Mouse (Mus musculus): Measurements from ENCODE around the gene Ninj1. TPM values are rescaled to one million over a fixed set of nuclear protein-coding genes. Genes with fewer than 3 reads are reported as not detected.

Gene Ninj1
- 47.1 and 50.5 TPM in 2 replicates for polyA plus RNA-seq (2015; fragmentation: Nextera tagmentation; extraction: Ambion mirVana)

GRCm38 (mm10) chr13:49187288-49188218 is at the start of gene Ninj1:
Gene Ninj1 (plus strand): TSS chr13:49187485.
- peak within 1 kb of the TSS; percentile 99 for H3K4me2 ChIP-seq (replicated peaks)
- peak within 1 kb of the TSS; percentile 75 for H3K4me3 ChIP-seq
- H3K4me1 ChIP-seq = peaks cover 60% of the 10 kb centered on the region
- H3K36me3 ChIP-seq = no peaks in the 10 kb centered on the region
- under 1% methylated on average over 78 of the region's 87 CpGs for WGBS
- no peaks in the 10 kb centered on the region for H3K9me3 ChIP-seq
- peak; percentile 93 for ATAC-seq (ENCODE audit: low FRiP score, low read depth)
- H3K27me3 ChIP-seq = no peaks in the 10 kb centered on the region
- peak within 1 kb of the TSS; percentile 80 for H3K9ac ChIP-seq
- peak within 1 kb of the TSS; percentile 55 for H3K27ac ChIP-seq

DNA sequence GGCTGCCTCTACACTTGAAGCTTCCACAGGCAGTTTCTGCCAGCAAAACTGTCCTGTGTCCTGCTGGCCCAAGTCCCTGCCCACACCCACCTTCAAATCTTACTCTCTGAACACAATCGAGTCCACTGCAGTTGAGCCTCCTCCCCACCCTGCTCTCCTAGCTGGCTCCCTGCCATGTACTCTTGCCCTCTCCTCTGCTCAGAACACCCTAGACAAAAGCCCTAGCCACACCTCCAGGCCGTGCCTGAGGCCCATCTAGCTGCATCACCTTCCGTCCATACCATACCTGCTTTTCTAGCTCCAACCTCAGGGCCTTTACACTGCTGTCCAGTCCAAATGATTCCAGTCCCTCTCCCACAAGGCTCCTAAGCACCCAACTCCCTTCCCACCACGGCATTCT is 46.7 kb upstream of the Ninj1 start:
- Histone ChIP-seq H3K36me3 (no peaks in the 10 kb centered on the region), H3K9ac (0 out of 2 replicates have a peak overlapping the region, but pooled peaks have one; percentile 8), H3K9me3 (no peaks in the 10 kb centered on the region), H3K4me3 (no peak overlapping the region), H3K4me2 (replicated peaks) (no peak overlapping the region), H3K4me1 (peaks cover 16% of the 10 kb centered on the region), H3K27me3 (peaks cover 25% of the 10 kb centered on the region), H3K27ac (no peak overlapping the region)
- ATAC-seq (ENCODE audit: low FRiP score, low read depth) = no peak
- WGBS = 72% methylated on average over 4 of the region's 4 CpGs

GRCm38 (mm10) chr13:49142396-49142795 is 44.9 kb upstream of the Ninj1 start:
- Histone ChIP-seq H3K4me3 (no peak overlapping the region), H3K9ac (no peak overlapping the region), H3K27ac (no peak overlapping the region), H3K4me2 (replicated peaks) (no peak overlapping the region), H3K36me3 (no peaks in the 10 kb centered on the region), H3K4me1 (peaks cover 27% of the 10 kb centered on the region), H3K9me3 (no peaks in the 10 kb centered on the region), H3K27me3 (peaks cover 44% of the 10 kb centered on the region)
- ATAC-seq (ENCODE audit: low FRiP score, low read depth) = no peak
- 75% methylated on average over 5 of the region's 5 CpGs for WGBS

GRCm38 (mm10) chr13:49143323-49143722 is 44.0 kb upstream of the Ninj1 start:
- ATAC-seq (ENCODE audit: low FRiP score, low read depth) = no peak
- Histone ChIP-seq H3K4me3 (no peak overlapping the region), H3K4me1 (peaks cover 32% of the 10 kb centered on the region), H3K9me3 (no peaks in the 10 kb centered on the region), H3K27me3 (peaks cover 53% of the 10 kb centered on the region), H3K9ac (no peak overlapping the region), H3K4me2 (replicated peaks) (no peak overlapping the region), H3K36me3 (no peaks in the 10 kb centered on the region), H3K27ac (no peak overlapping the region)
- 86% methylated on average over 7 of the region's 7 CpGs for WGBS

GRCm38 (mm10) chr13:49144451-49144850 is 42.8 kb upstream of the Ninj1 start:
- no peaks in the 10 kb centered on the region for H3K9me3 ChIP-seq
- peaks cover 32% of the 10 kb centered on the region for H3K4me1 ChIP-seq
- peaks cover 64% of the 10 kb centered on the region for H3K27me3 ChIP-seq
- 45% methylated on average over 6 of the region's 6 CpGs for WGBS
- H3K4me2 ChIP-seq (replicated peaks) = no peak overlapping the region
- H3K36me3 ChIP-seq = no peaks in the 10 kb centered on the region
- ATAC-seq (ENCODE audit: low FRiP score, low read depth) = no peak
- H3K9ac ChIP-seq = no peak overlapping the region
- H3K27ac ChIP-seq = no peak overlapping the region
- H3K4me3 ChIP-seq = no peak overlapping the region

DNA sequence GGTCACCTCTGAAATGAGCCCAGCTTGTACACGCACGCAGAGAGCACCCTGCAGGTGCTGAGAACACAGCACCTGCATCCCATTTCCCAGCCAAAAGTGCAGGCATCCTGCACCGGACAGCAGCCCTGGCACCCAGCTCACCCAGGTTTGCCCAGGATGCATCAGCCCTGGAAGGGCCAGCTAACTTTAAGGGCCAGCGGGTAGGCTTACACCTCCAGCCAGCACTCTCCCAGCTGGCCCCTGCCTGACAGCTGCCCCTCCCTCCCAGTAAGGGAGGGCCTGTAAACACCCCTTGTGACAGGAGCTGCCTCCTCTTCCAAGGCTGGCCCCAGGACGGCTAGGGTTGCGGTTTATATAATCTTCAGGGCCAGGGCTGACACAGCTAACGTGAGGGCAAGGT is 41.9 kb upstream of the Ninj1 start:
- H3K27me3 ChIP-seq = peaks cover 74% of the 10 kb centered on the region
- H3K9ac ChIP-seq = no peak overlapping the region
- H3K4me1 ChIP-seq = peaks cover 32% of the 10 kb centered on the region
- 32% methylated on average over 7 of the region's 7 CpGs for WGBS
- peak overlapping the region; percentile 31 for H3K4me2 ChIP-seq (replicated peaks)
- H3K4me3 ChIP-seq = peak overlapping the region; percentile 65; the same call in 1 of the 2 replicates
- no peaks in the 10 kb centered on the region for H3K9me3 ChIP-seq
- H3K36me3 ChIP-seq = no peaks in the 10 kb centered on the region
- no peak for ATAC-seq (ENCODE audit: low FRiP score, low read depth)
- no peak overlapping the region for H3K27ac ChIP-seq

DNA sequence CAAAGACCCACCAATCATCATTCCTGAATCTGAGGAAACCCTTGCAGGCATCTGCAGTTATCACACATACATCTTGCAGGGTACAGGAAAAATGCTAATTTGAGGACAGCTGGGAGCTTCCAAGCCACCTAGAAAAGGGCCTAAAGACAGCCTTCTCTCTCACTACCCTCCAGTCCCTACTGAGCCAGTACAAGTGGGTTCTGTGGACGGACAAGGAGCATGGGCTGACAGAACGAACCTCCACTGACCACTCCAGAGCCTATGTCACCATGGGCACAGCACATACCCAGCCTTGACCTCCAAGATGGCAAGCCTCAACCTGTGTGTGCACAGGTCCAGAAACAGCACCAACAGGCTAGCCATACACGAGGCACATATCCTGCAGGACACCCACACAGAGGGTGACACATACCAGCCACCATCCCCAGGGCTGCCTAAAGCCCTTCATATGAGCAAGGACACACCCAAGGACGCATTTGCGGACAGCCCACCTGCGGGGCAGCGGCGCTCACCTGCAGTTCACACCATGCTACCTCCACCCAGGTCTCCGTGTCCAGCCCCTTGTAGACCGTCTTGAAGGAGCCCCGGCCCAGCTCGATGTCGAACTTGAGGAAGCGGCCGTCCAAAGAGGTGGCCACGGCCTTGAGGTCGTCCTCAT is 41.1 kb upstream of the Ninj1 start:
- Histone ChIP-seq H3K27ac (no peak overlapping the region), H3K27me3 (peaks cover 81% of the 10 kb centered on the region), H3K4me2 (replicated peaks) (peak overlapping the region; percentile 92), H3K9me3 (no peaks in the 10 kb centered on the region), H3K36me3 (no peaks in the 10 kb centered on the region), H3K4me3 (peak overlapping the region; percentile 65), H3K4me1 (peaks cover 32% of the 10 kb centered on the region), H3K9ac (peak overlapping the region; percentile 68; the same call in 1 of the 2 replicates)
- WGBS = 22% methylated on average over 17 of the region's 17 CpGs
- no peak for ATAC-seq (ENCODE audit: low FRiP score, low read depth)

DNA sequence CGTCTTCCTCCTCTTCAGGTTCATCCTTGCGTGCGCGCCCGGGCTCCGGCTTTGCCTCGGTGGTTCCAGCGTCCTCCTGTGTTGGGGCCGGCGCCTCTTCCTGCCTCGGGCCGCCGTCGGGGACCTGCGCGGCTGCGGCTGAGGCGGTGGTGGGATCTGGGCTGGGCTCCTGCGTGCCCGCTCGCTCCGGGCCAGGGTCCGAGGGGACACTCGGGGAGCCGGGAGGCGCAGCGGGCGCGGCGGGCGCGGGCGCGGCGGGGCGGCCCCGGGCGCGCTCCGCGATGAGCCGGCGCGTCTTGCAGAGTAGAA is 40.6 kb upstream of the Ninj1 start:
- H3K36me3 ChIP-seq = no peaks in the 10 kb centered on the region
- ATAC-seq (ENCODE audit: low FRiP score, low read depth) = 0 out of 2 replicates have a peak, but pooled peaks have one; percentile 5
- peak overlapping the region; percentile 68 for H3K9ac ChIP-seq
- under 1% methylated on average over 38 of the region's 44 CpGs for WGBS
- peak overlapping the region; percentile 65 for H3K4me3 ChIP-seq
- H3K9me3 ChIP-seq = no peaks in the 10 kb centered on the region
- no peak overlapping the region for H3K27ac ChIP-seq
- H3K4me1 ChIP-seq = peaks cover 32% of the 10 kb centered on the region
- H3K4me2 ChIP-seq (replicated peaks) = peak overlapping the region; percentile 92
- H3K27me3 ChIP-seq = peaks cover 81% of the 10 kb centered on the region

DNA sequence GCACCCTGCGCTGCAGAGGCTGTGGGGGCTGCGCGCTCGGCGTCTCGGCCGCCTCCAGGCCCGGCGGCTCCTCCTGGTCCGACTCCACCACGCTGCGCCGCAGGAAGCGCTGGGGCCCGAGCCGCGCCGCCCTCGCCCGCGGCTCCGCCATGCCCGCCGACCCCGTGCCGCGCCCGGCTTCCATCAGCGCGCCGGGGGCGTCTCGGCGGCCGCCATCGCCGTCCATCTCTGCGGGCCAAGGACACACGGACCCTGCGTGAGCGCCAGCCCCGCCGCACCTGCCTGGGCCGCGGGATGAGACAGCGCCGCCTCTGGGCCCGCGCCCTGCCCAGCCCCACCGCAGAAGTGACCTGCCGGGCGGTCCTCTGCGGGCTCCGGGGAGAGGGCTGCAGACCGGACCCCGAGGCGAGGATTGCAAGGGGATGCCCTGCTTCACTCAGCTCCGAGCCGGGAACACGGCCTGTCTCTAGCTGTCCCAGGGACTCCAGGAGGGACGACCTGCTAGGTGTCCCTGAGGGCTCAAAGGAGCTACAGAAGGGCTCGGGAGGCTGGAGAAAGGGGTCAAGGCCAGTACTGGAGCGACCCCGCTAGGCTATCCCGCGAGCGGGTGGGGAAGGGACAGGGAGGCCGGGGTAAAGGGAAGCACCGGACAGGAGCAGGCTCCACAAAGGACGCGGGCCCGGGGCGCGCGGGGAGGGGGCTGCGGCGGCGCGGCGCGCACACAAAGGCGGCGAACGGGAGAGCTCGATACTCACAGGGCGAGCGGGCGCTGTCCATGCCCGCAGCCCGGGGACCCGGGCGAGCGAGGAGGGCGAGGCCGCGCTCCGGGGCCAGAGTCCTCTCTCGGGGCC is 40.1 kb upstream of the Ninj1 start:
- Histone ChIP-seq H3K4me2 (replicated peaks) (peak overlapping the region; percentile 92), H3K9me3 (no peaks in the 10 kb centered on the region), H3K27ac (no peak overlapping the region), H3K4me3 (peak overlapping the region; percentile 65), H3K27me3 (peaks cover 79% of the 10 kb centered on the region), H3K4me1 (peaks cover 32% of the 10 kb centered on the region), H3K36me3 (no peaks in the 10 kb centered on the region), H3K9ac (peak overlapping the region; percentile 68)
- under 1% methylated on average over 89 of the region's 98 CpGs for WGBS
- peak; percentile 42 for ATAC-seq (ENCODE audit: low FRiP score, low read depth)

GRCm38 (mm10) chr13:49147858-49148226 is 39.4 kb upstream of the Ninj1 start, which contains the start of gene Wnk2:
Gene Wnk2 (minus strand): TSS chr13:49148014.
- peaks cover 78% of the 10 kb centered on the region for H3K27me3 ChIP-seq
- H3K9ac ChIP-seq = peak within 1 kb of the TSS; percentile 68
- H3K4me2 ChIP-seq (replicated peaks) = peak within 1 kb of the TSS; percentile 92
- peaks cover 32% of the 10 kb centered on the region for H3K4me1 ChIP-seq
- peak; percentile 60 for ATAC-seq (ENCODE audit: low FRiP score, low read depth)
- no peak within 1 kb of the TSS for H3K27ac ChIP-seq
- H3K36me3 ChIP-seq = no peaks in the 10 kb centered on the region
- WGBS = under 1% methylated on average over 36 of the region's 43 CpGs
- H3K4me3 ChIP-seq = peak within 1 kb of the TSS; percentile 65
- H3K9me3 ChIP-seq = no peaks in the 10 kb centered on the region

DNA sequence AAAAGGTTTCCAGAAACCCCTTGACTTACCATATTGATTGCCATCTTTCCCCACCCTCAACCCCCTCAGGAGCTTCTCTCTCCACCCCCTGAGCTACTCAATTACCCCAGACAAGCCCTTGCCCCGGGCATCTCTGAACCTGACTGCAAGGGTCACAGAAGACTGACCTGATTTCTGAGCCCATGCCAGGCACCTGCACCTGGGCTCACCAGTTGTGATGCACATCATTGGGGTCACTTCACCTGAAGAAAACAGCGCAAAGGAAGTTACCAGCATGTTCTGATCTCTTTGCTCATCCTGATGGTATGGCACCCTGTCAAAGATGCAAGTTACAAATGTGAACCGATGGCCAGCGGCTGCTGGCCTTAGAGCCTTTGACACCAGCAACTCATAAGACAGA is 38.6 kb upstream of the Ninj1 start:
- Histone ChIP-seq H3K27me3 (peaks cover 74% of the 10 kb centered on the region), H3K9ac (no peak overlapping the region), H3K4me3 (no peak overlapping the region), H3K36me3 (no peaks in the 10 kb centered on the region), H3K9me3 (no peaks in the 10 kb centered on the region), H3K4me2 (replicated peaks) (no peak overlapping the region), H3K4me1 (peaks cover 32% of the 10 kb centered on the region), H3K27ac (no peak overlapping the region)
- 78% methylated on average over 4 of the region's 4 CpGs for WGBS
- ATAC-seq (ENCODE audit: low FRiP score, low read depth) = no peak
